Mouse (Mus musculus) thymus, adult 2 months (tissue): ENCODE results near the gene Dtd1.

Source experiments
- CTCF ChIP-seq: fragments of 200-500 bp; IDR thresholded peaks from 2 replicates; pipeline ENCODE4 v1.5.1; 2012; ENCODE audit warnings: mild to moderate bottlenecking, control low read depth, low read length, moderate library complexity, borderline replicate concordance; ENCODE audit not compliant: control insufficient read depth, poor library complexity, insufficient read depth; ENCODE audit errors: extremely low read depth
- POLR2A ChIP-seq: fragments of 200-500 bp; IDR thresholded peaks from 2 replicates; pipeline ENCODE4 v1.6.1; 2012; ENCODE audit warnings: mild to moderate bottlenecking, low read length, control low read depth, moderate library complexity; ENCODE audit not compliant: control insufficient read depth, poor library complexity, insufficient read depth; ENCODE audit errors: extremely low read depth

DNA sequence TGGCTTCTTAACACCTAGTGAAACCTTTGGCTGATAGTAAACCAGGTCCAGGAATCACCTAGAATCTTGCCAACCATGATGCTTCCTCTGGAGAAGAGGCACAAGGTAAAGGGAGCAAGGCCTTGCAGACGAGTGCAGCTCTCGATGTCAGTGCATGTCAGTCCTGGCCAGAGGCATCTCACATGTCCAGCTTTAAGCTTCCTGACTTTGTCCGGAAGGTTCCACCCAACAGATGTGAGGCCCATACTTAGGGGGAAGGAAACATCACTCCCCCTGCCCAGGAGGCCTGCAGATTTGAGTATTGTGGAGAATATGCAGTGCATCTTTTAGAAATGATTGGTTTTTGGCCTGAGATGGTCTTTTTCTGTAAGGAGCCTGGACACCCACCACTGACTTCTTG is 127.4 kb downstream of the Dtd1 start:
- TF ChIP-seq POLR2A (no peak), CTCF (no peak)
